Mouse (Mus musculus) retina, postnatal 7 days (tissue): ENCODE data around the gene Clasp1.
"Not testable (repeated sequence)": the region's sequence is repeated elsewhere in the genome, so short reads cannot be mapped to it uniquely, and the experiment has no call there.

Source experiments
- DNase-seq: peaks from one replicate; pipeline ENCODE4 v3.0.0-alpha.2; 2012; ENCODE audit warnings: low read depth, low spot score

Gene Clasp1

DNA sequence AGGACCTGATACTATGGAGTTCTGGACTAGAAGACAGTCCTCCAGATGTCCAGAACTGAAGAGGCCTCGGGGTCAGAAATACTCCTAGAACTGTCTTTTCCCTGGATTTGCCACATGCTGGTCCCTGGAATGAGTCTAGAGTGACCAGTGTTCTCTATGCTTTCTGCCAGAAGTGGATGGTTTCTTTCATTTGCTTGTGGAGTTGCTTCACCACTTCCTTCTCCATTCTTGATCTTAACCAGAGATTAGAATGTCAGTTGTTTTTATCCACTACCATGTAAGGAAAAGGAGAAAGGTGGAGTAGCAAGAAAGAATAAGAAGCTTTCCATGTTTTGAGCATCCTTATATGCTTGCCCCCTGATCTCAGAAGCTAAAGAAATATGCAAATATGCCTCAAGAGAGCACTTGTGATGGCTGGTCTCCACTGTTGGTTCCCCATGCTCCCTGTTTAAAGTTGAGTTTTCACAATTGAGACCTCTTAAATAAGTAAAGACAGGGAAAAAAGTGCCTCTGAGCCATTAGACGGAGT lies 191.4 kb downstream of the Clasp1 start:
- no peak for DNase-seq

DNA sequence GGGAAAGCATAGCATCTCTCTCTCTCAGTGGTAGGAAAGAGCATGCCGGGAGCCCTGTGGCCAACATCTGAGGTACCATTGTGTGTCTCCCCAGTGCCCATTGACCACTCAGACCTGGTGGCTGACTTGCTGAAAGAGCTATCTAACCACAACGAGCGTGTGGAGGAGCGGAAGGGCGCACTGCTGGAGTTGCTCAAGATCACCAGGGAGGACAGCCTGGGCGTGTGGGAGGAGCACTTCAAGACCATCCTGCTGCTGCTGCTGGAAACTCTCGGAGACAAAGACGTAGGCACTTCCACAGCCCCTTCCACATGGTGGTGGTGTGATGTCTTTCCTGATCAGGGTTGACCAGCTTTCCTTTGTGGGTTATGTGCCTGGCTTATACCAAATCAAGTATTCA lies 192.3 kb downstream of the Clasp1 start:
- no peak for DNase-seq

DNA sequence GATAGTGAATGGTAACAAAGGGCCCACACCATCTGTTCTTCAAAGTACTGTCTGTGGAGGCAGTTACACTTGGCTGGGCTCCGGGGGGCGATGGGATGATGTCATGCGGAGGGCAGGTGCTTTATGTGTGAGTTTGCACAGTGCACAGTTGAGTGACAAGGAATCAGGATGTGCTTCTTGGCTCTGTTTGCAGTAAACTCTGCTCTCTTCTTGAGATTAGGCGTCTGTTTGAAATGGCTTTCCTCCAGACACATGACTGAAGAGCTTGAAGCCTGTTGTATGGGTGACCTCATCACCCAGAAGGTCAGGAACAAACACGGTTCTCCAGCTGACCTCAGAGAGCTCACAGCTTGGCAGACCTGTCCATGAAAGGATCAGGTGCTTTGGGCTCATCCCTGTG lies 200.9 kb downstream of the Clasp1 start:
- DNase-seq: no peak

DNA sequence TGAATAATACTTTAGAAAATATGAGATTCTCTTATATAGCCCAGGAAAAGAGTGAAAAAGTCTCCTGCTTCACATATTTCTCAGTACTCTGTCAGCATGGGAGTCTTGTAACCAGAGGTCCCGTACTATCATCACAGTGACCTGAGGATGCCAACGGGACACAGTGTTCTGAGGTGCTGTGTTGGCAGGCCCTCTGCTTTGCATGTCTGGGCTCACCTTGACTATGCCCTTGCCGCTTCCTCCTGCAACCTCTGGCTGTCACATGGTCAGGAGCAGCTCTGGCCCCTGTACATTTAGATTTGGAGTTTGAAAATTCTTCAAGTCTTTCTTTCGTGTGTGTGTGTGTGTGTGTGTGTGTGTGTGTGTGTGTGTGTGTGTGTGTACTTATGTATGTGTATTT lies 204.1 kb downstream of the Clasp1 start:
- no peak for DNase-seq

DNA sequence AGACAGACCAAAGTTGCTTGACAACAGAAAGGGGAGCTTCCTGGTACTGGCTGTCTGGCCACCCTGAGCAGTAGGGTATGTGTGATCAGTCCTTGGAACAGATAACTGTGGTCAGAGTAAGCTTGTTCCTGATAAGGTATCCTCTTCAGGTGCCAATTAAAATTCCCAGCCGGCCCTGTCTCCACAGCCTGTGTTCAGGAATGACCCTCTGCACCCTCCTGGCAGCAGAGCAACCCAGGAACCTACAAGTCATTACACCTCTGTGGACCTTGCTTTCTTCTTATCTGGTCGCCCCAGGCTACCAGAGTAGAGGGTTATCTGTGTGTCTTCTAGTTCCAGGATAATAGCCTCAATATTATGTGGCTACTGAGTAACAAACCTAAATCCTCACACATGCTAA lies 206.5 kb downstream of the Clasp1 start:
- DNase-seq: no peak

DNA sequence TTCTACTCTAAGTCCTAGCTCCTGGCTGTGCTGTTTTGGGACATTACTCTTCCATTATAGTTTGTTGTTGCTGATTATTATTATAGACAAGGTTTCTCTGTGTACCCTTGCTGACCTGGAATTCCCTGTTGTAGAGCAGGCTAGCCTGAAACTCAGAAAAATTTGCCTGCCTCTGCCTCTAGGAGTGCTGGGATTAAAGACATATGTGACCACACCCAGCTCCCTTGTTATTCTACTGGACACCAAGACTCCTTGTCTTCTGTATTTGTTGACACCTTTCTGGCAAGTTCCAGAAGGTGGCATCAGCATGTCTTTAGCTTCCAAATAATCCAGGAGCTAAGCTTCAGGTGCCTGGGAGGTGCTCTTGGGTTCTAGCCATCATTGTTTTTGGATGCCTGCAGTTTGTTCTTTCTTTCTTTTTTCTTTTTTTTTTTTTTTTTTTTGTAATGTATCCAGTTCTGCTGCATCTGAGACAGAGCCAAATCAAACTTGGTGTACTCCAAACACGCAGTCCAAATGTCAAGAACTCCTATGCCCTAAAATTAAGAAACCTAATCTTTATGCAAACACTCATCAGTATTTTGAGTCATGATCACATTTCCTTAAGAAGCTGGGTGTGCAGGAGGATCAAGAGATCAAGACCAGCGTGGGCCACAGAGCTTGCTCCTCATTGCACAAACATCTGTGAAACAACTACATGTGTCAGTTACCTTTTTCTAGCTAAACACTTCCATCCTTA lies 208.8 kb downstream of the Clasp1 start:
- no peak for DNase-seq

DNA sequence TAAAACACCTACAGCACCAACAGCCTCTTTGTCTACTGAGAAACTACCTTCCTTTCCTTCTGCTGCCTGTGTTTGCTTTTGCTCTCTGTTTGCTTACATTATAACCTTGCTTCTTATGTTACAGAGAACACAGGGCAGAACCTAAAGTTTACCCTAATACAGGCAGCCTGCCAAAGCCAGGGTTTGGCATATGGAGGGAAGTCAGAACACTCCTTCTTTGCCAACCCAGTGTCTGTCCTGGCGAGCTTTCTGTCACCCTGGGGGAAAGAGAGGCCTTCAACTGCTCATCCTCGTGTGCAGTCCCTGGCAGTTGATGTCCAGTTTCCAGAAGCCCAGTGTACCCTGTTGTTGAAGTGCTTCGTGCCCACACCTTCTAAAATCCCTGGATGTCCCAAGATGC lies 209.5 kb downstream of the Clasp1 start:
- no peak for DNase-seq

DNA sequence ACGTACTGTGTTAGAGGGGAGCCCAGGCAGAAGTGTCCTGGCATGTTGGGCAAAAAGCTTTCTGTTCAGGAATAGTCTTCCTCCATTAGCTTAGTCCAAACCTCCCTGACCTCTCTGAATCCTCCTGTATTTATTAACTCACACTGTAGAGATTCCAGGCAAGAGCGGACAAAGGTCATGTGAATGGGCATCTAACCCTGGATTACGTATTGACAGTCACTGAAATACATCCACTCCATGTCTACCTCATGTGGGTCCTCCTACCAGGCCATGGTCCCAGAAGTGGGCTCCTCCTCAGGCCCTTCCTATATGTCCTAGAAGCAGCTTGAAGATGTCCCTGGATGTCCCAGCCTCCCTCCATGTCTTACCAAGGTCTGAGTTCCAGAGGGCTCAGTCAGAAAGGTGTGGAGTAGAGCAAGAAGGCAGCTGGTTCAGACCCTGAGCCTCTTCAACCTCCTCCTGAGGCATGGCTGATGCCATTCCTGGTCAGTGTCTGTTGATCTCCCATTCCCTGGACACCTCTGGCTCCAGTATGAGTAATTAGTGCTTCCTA lies 224.8 kb downstream of the Clasp1 start:
- DNase-seq: no peak

DNA sequence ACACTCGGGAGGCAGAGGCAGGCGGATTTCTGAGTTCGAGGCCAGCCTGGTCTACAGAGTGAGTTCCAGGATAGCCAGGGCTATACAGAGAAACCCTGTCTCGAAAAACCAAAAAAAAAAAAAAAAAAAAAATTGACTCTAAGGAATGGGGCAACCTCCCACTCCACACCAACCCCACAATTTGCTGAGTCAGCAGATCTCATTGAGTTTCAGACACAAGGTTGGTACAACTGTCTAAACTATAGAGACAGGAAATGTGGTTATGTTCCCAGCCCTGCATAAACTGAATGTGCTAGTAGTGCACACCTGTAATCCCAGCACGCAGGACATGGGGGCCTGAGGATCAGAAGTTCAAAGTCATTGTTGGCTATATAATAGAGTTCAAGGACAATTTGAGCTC lies 232.2 kb downstream of the Clasp1 start:
- not testable (repeated sequence) for DNase-seq

DNA sequence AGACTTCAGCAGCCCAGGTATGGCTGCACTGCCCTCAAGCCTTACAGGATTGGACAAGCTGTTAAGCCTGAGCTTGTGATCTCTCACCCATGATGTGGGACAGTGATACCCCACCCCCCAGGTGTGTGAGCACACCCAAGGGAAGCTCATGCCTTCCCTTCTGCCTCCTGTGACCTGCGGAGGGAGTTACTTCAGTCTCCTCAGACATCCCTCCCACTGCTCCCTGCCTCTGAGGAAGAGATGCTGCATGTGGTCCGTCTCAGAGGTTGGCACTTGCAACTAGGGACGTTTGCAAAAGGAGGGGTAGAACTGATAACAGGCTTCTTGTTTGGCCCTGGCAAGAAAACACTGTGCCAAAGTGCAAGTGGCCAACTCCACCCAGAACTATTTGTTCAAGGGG lies 234.0 kb downstream of the Clasp1 start:
- DNase-seq: no peak

DNA sequence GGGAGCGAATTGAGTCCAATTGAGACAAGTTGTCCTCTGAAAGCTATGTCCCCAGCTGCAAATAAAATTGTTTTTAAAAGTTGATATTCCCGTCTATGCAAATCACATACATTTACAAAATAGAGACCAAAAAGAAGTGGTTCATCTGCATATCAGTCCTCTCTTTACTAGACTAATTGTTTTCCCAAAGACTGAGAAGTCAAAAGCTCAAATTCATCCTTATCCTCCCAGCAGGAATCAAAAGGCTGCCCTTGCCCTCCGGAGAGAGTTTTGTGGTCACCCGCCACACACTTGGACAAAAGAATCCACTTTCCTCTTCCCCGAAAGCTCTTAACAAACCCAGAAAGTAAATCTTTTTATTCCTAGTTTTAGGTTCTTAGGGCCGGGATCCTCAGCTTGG lies 236.6 kb downstream of the Clasp1 start:
- DNase-seq: no peak

DNA sequence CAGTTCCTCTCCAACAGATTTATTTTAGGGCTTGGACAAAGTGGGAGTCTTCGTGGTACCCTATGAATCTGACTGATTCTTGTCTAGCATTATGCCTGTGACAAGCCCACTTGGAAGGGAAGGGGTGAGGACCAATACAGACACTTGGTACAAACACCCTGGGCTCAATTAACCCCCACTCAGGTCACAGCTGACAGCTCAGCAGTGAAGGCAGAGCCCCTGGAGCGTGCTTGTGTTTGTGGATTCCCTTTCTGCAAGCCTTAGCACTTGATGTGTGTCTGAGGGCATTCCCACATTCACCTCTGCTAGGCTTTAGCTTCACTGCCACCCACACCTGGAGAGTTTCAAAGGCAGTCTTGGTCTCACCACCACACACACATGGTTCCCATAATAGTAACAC lies 237.1 kb downstream of the Clasp1 start:
- DNase-seq: no peak

DNA sequence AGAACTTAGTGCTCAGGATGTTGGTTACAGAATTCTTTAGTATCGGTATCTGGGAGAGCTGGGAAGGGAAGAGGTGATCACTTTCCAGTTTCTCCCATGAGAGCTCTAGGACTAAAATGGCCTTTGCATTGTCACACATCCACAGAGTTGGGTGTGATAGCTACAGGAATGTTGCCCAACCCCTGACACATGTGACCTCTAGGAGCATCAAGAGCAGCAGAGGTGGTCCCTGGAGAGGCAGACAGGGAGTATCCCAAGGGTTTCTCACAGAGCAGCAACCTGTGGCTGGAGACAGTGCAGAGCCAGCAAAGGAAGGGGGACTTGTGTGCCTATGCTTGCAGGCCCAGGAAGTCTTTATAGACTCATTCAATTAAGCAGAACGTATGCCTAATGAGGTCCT lies 237.6 kb downstream of the Clasp1 start:
- no peak for DNase-seq

DNA sequence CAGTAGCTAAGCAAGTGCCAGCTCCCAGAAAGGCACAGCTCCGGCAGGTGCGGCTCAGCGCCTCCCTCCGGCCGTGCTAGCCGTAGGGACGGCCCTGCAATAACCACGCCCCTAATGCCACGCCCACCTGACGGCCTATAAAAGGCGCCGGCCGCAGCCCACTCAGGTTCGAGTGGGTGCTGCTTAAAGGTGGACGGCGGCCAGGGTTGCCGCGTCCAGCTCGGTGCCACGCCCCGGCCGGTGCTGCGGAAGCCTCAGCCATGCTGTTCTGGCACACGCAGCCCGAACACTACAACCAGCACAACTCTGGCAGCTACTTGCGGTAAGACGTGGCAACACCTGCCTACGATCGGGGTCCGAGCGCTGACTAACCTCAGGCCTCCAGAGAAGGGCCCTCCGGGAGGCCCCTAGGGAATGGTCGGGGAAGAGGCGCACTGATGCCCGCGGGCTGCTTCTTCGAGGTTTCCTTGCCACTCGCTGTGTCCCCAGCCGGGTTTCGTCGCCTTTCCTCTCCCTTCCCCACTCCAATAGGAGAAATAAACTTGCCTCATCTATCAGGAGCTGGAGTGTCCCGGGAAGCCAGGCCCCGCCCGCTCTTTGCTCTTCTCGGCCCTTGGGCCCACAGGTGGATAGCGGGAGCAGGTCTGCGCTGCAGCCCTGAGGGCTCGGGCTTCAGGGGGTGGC lies 239.1 kb downstream of the Clasp1 start, which contains the start of gene Tfcp2l1:
TSS of gene Tfcp2l1 (plus strand) at position 165 of the 684 bp plus-strand sequence.
- peak; percentile 41 for DNase-seq

DNA sequence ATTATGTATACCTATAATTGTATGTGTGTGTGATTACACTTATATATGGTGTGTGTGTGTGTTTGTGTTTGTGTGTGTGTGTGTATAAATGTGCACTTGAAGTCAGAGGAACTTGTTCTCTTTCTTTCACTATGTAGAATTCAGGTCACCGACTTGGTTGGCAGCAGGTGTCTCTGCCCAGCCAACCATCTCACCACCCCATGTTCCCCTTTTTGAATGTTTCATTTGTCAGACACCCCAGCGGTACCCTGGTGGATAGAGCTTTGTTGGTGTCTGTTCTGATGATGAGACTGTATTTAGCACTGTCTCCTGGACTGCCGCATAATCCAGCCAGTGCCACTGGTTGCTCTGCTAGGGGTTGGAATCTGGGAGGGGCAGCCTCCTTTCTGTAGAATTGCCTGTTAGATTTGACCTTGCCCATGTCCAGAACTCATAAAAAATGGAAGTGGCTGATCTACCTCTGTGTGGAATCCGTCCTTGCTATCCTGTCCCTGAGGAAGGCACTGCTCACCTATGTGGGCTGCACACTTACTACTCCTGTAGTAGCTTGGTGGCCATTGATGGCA lies 244.6 kb downstream of the Clasp1 start:
- DNase-seq: no peak

DNA sequence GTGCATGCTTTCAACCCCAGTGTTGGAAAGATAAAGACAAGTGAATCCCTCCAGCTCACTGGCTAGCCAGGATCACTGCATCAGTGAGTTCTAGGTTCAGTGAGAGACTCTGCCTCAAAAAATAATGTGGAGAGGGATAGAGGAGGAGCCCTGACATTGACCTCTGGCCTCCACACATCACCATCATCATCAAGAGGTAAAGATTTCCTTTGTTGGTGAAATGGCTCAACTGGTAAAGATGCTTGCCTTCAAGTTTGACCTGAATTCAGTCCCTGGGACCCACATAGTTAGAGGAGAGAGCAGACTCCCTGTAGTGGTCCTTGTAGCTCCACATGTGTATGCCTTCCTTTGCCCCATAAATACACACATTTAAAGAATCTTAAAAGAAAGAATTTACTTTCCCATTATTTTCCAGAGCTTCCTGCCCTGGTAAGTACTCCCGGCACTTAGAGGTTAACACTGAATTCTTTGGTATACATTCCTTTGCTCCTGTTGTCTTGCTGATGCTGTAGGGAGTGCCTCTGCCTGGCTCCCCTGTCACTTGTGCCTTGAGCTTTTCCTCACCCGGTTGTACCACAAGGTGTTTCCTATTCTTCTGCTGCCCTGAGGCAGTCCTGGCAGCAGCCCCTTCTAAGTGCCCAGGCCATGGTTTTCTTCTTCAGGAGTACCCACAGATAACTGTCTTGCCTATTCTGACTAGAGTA lies 253.6 kb downstream of the Clasp1 start:
- no peak for DNase-seq

DNA sequence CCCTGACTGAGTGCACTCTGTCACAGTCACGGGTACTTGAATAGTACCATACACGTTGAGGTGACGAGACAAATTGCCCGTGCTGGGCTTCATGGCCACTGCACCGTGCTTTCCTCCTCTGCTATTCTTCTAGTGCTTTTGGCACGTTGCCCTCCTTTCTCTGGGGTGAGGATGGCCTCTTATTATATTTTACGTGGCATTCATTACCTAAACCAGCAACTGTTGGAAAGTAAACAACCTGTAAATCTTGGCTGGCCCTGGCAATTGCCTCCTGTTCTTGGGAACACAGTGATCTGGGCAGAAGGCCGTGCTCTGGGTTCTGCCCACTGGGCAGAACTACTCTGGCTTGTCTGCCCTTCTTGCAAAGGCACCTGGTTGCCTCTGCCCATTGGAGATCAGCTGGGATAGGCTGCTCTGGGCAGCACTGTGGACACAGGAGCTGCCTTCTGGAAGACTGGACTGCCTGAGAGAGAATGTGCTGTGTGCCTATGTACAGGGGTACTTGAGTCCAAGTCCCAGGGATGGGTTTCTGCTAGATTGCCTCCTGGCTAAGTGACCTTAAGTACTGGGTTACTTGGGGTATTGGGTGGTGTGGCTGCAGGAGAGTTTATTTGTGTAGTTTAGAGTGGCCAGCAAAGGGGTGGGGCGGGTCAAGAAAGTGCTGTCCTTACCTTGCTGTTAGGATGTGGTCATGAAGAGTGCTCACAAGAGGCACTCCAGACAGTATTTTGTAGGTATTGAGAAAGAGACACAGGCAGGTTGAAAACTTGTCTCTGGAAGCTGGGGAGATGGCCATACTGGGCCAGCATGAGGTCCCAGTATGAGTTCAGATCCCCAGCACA lies 254.5 kb downstream of the Clasp1 start:
- DNase-seq: no peak

DNA sequence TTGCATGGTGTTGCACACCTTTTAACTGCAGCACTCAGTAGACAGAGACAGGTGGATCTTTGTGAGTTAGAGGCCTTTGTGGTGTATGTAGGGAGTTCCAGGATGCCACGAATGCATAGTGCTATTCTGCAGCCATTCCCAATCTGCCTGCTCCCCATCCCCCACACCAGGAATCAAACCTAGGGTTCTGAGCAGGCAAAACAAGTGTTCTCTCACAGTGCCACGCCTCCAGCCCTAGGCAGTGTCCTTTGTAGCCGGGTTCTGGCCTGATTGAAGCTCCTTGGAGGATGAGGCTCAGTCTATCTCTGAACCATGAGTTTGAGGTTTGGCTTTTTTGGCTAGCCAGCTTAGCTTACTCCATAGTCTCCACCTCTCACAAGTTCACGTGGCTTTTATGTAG lies 256.8 kb downstream of the Clasp1 start:
- no peak for DNase-seq

DNA sequence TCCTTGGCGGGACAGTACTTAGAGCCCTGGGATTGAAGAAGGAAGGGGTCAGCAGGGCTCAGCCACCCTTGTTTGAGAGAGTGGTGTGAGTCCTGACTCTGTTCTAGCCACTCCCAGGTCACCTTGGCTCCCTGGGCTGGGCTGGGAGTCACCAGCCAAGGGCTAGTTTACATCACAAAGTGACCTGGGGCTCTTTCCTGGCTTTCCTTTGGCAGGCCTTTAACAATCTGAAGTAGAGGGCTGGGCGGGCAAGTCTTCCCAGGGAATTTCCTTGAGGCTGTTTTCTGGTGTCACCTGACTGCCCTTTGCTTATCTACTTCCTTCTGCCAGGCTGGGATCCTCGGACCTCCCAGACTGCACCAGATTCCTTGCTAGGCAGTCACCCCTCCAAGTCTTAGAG lies 259.2 kb downstream of the Clasp1 start:
- DNase-seq: no peak

DNA sequence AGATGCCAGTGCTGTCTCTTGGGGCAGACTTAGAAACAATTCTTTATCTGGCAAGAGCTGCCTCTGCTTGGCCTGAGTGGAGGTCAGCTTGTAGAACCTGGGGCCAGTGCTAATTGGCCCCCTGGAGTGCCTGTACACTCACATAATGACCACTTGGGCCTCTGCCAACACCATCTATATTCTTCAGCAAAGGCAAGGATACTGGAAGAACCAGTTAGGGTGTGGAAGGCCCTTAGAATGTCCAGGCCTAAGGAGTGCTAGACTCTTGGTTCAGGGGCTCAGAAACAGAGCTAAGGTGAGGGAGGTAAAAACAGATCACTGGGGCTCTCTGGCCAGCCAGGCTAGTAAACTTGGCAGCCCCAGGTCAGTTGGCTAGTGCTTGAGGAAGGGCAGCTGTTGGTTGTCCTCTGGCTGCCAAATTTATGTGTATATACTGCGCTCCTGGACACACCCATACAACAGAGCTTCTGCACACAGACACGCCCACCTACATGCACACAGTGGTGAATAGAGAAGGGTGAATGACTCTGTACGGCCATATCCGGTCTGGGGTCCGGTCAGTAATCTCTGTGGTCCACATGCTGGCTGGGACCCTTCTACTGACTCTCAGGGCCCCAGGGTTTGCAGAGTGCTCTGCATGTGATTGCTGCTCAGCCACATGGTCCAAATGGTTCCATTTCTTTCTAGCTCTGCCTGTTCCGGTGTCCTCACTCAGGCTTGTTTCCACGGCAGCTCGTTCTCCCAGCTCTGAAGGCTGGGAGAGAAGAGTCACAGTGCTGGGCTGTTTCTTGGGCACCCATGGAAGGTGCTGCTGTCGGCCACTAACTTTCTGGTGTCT lies 261.3 kb downstream of the Clasp1 start:
- DNase-seq: no peak
